Mouse (Mus musculus): ENCODE results near the gene Zfp987.

The Zfp987 gene

DNA sequence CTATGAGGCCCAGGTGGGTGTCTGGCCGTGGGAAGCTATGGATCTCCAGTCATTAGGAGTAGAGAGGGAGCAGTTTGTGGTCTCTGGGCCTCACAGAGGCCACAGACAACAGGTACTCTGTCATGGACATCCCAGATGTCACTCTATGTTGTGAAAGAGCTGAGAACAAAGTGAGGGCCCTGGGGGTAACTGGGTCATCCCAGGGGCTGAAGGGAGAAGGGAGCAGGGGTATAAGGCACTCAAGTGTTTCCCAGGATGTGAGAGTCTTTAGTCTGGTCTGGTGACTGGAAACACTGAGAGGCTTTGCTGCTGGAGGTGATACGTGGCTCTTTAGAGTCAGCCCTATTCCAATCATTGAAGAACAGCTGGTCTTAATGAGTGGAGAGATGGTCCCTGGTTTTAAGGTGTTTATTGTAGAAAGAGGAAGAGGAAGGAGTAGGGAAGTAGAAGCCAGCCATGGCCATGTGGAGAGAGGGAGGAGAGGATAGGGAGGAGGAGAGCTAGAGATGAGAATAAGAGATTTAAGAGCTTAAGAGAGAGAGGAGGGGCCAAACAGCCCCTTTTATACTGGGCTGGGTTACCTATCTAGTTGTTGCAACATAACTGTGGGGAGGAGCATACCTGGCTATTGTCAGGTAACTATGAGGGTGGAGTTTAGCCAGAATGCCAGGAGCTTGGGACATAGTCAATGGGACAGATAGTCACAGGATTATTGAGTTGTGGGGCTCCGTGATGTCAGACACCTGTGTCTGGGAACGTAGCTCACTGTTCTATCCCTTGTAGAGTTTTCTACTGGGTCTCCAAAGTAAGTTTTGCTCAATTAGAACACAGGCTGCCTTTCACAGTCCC lies 76.5 kb downstream of the Zfp987 start:
- DNase-seq (ENCODE audit: low read depth), result peak; percentile 4
